Mouse (Mus musculus) heart, embryonic 16.5 days (tissue): ENCODE measurements around the gene Inpp4b. TPM values are rescaled to one million over a fixed set of nuclear protein-coding genes. Genes with fewer than 3 reads are reported as not detected.

Experiments used
- ATAC-seq: fragments of 200-750 bp; cut with Nextera tagmentation; replicated peaks from 2 replicates; pipeline ENCODE4 v1.8.0; 2017; ENCODE audit warnings: moderate number of reproducible peaks; ENCODE audit not compliant: insufficient read depth, low FRiP score; ENCODE audit errors: extremely low read depth
- H3K27ac ChIP-seq: fragments of 300-500 bp; sonication (generic); 2 replicates; pipeline ENCODE4 v1.5.1; 2014; ENCODE audit warnings: mild to moderate bottlenecking, low read length, control low read depth, moderate library complexity
- H3K27me3 ChIP-seq: fragments of 300-500 bp; sonication (generic); 2 replicates; pipeline ENCODE4 v1.6.1; 2014; ENCODE audit warnings: low read length, mixed read lengths; ENCODE audit not compliant: control insufficient read depth, insufficient read depth
- H3K36me3 ChIP-seq: fragments of 300-500 bp; sonication (generic); 2 replicates; pipeline ENCODE4 v1.6.1; 2014; ENCODE audit not compliant: control insufficient read depth, insufficient read depth
- H3K4me1 ChIP-seq: fragments of 300-500 bp; sonication (generic); 2 replicates; pipeline ENCODE4 v1.6.1; 2014; ENCODE audit warnings: low read length, mixed read lengths; ENCODE audit not compliant: control insufficient read depth, insufficient read depth
- H3K4me2 ChIP-seq: fragments of 300-500 bp; sonication (generic); 2 replicates; pipeline ENCODE4 v1.6.1; 2014; ENCODE audit warnings: low read depth, mild to moderate bottlenecking, control low read depth, low read length
- H3K4me3 ChIP-seq: fragments of 300-500 bp; sonication (generic); 2 replicates; pipeline ENCODE4 v1.5.1; 2014; ENCODE audit warnings: mild to moderate bottlenecking, control low read depth, low read length
- H3K9ac ChIP-seq: fragments of 300-500 bp; sonication (generic); 2 replicates; pipeline ENCODE4 v1.6.1; 2014; ENCODE audit warnings: low read length, control low read depth
- H3K9me3 ChIP-seq: fragments of 300-500 bp; sonication (generic); replicated peaks from 2 replicates; pipeline ENCODE4 v1.6.1; 2016; ENCODE audit warnings: low read length; ENCODE audit not compliant: control insufficient read depth
- WGBS: fragments of 180-500 bp; shearing (Covaris S2); extraction: QIAGEN DNeasy Blood & Tissue Kit; methylation state at CpG from one replicate; pipeline ENCODE4 v1.1.7; 2014; 5-methylcytosine and 5-hydroxymethylcytosine counted together
- polyA plus RNA-seq: library from polyadenylated mRNA; unstranded; fragments of >200 nt; fragmentation: Nextera tagmentation; extraction: Ambion mirVana; gene quantifications from 2 replicates; pipeline ENCODE4 v1.2.1, GENCODE M21; 2015

The Inpp4b gene
- polyA plus RNA-seq, 1 experiment from 2014 or later = 12.2 TPM

GRCm38 (mm10) chr8:81864318-81864717 lies 522.0 kb downstream of the Inpp4b start:
- Histone ChIP-seq H3K4me1 (peaks cover 12% of the 10 kb centered on the region), H3K9me3 (no peaks in the 10 kb centered on the region), H3K9ac (no peak overlapping the region), H3K36me3 (no peaks in the 10 kb centered on the region), H3K27me3 (no peaks in the 10 kb centered on the region), H3K27ac (no peak overlapping the region), H3K4me3 (no peak overlapping the region), H3K4me2 (no peak overlapping the region)
- ATAC-seq = no peak
- 69% methylated on average over 2 of the region's 2 CpGs for WGBS

GRCm38 (mm10) chr8:81865664-81866063 lies 523.3 kb downstream of the Inpp4b start:
- Histone ChIP-seq H3K4me2 (no peak overlapping the region), H3K27me3 (no peaks in the 10 kb centered on the region), H3K4me1 (peaks cover 12% of the 10 kb centered on the region), H3K9ac (no peak overlapping the region), H3K36me3 (no peaks in the 10 kb centered on the region), H3K9me3 (no peaks in the 10 kb centered on the region), H3K27ac (peak overlapping the region; percentile 61), H3K4me3 (no peak overlapping the region)
- WGBS = 36% methylated on average over 3 of the region's 3 CpGs
- ATAC-seq = peak; percentile 77

- peaks cover 12% of the 10 kb centered on the region for H3K4me1 ChIP-seq
- 38% methylated on average over 3 of the region's 3 CpGs for WGBS
- no peaks in the 10 kb centered on the region for H3K9me3 ChIP-seq
- no peak overlapping the region for H3K9ac ChIP-seq
- no peak overlapping the region for H3K4me3 ChIP-seq
- H3K36me3 ChIP-seq = no peaks in the 10 kb centered on the region
- no peak overlapping the region for H3K27ac ChIP-seq
- no peaks in the 10 kb centered on the region for H3K27me3 ChIP-seq
- no peak for ATAC-seq
- H3K4me2 ChIP-seq = no peak overlapping the region
Measured at GRCm38 (mm10) chr8:81867020-81867419, 524.7 kb downstream of the Inpp4b start.

GRCm38 (mm10) chr8:81870466-81870865 lies 528.1 kb downstream of the Inpp4b start:
- ATAC-seq = no peak
- Histone ChIP-seq H3K4me3 (no peak overlapping the region), H3K27ac (no peak overlapping the region), H3K9me3 (no peaks in the 10 kb centered on the region), H3K36me3 (no peaks in the 10 kb centered on the region), H3K4me1 (peaks cover 7% of the 10 kb centered on the region), H3K4me2 (no peak overlapping the region), H3K9ac (no peak overlapping the region), H3K27me3 (no peaks in the 10 kb centered on the region)
- WGBS = 91% methylated on average over 2 of the region's 2 CpGs

GRCm38 (mm10) chr8:81880071-81880470 lies 537.7 kb downstream of the Inpp4b start:
- H3K36me3 ChIP-seq = no peaks in the 10 kb centered on the region
- no peak overlapping the region for H3K27ac ChIP-seq
- no peak overlapping the region for H3K9ac ChIP-seq
- no peaks in the 10 kb centered on the region for H3K27me3 ChIP-seq
- H3K4me3 ChIP-seq = no peak overlapping the region
- no peaks in the 10 kb centered on the region for H3K9me3 ChIP-seq
- H3K4me2 ChIP-seq = no peak overlapping the region
- 74% methylated on average over 3 of the region's 3 CpGs for WGBS
- H3K4me1 ChIP-seq = no peaks in the 10 kb centered on the region
- no peak for ATAC-seq

GRCm38 (mm10) chr8:81884195-81884594 lies 541.8 kb downstream of the Inpp4b start:
- WGBS = 82% methylated on average over 5 of the region's 5 CpGs

GRCm38 (mm10) chr8:81888843-81889242 lies 546.5 kb downstream of the Inpp4b start:
- ATAC-seq = no peak
- Histone ChIP-seq H3K27me3 (no peaks in the 10 kb centered on the region), H3K27ac (no peak overlapping the region), H3K4me2 (no peak overlapping the region), H3K9me3 (0 out of 2 replicates have a peak, but pooled peaks cover 3% of the 10 kb centered on the region), H3K4me3 (no peak overlapping the region), H3K4me1 (no peaks in the 10 kb centered on the region), H3K36me3 (peaks cover 6% of the 10 kb centered on the region), H3K9ac (no peak overlapping the region)

More at GRCm38 (mm10) chr8:81884195-81884594, 541.8 kb downstream of the Inpp4b start:
- Histone ChIP-seq H3K36me3 (no peaks in the 10 kb centered on the region), H3K27ac (no peak overlapping the region), H3K4me2 (no peak overlapping the region), H3K4me3 (no peak overlapping the region), H3K4me1 (no peaks in the 10 kb centered on the region), H3K27me3 (no peaks in the 10 kb centered on the region), H3K9ac (no peak overlapping the region), H3K9me3 (no peaks in the 10 kb centered on the region)
- no peak for ATAC-seq

- Histone ChIP-seq H3K9me3 (0 out of 2 replicates have a peak, but pooled peaks cover 3% of the 10 kb centered on the region), H3K27ac (no peak overlapping the region), H3K4me2 (no peak overlapping the region), H3K27me3 (no peaks in the 10 kb centered on the region), H3K4me3 (no peak overlapping the region), H3K4me1 (no peaks in the 10 kb centered on the region), H3K9ac (no peak overlapping the region), H3K36me3 (peaks cover 6% of the 10 kb centered on the region)
- WGBS = 95% methylated on average over 1 of the region's 1 CpGs
- ATAC-seq = no peak
Measured at GRCm38 (mm10) chr8:81893292-81893691, 550.9 kb downstream of the Inpp4b start.

GRCm38 (mm10) chr8:81946812-81947211 lies 604.5 kb downstream of the Inpp4b start:
- Histone ChIP-seq H3K27me3 (no peaks in the 10 kb centered on the region), H3K4me1 (no peaks in the 10 kb centered on the region), H3K27ac (no peak overlapping the region), H3K9me3 (no peaks in the 10 kb centered on the region), H3K4me3 (no peak overlapping the region), H3K9ac (no peak overlapping the region), H3K4me2 (no peak overlapping the region), H3K36me3 (no peaks in the 10 kb centered on the region)
- 94% methylated on average over 5 of the region's 5 CpGs for WGBS
- no peak for ATAC-seq

- Histone ChIP-seq H3K27me3 (no peaks in the 10 kb centered on the region), H3K4me1 (no peaks in the 10 kb centered on the region), H3K9ac (no peak overlapping the region), H3K4me2 (no peak overlapping the region), H3K4me3 (no peak overlapping the region), H3K9me3 (no peaks in the 10 kb centered on the region), H3K27ac (no peak overlapping the region), H3K36me3 (no peaks in the 10 kb centered on the region)
- 66% methylated on average over 2 of the region's 2 CpGs for WGBS
- no peak for ATAC-seq
Measured at GRCm38 (mm10) chr8:81953101-81953500, 610.7 kb downstream of the Inpp4b start.
